Mouse (Mus musculus) left cerebral cortex, postnatal 36 days (tissue): ENCODE results near the gene Sec14l4. TPM values are rescaled to one million over a fixed set of nuclear protein-coding genes. Genes with fewer than 3 reads are reported as not detected.
"Not testable (repeated sequence)": the region's sequence is repeated elsewhere in the genome, so short reads cannot be mapped to it uniquely, and the experiment has no call there.

Experiments used
- DNase-seq, 2 experiments: peaks; one replicate each; pipeline ENCODE4 v3.0.0; 2021 to 2022; ENCODE audit warnings: low spot score in 2 of 2, mixed read lengths in 1 of 2
- intact Hi-C: fragments of 180-260 bp; cut with DNase I; formaldehyde crosslinking; loops from one replicate; pipeline ENCODE4 v1.15.1; 2025
- total RNA-seq, 2 experiments: library from RNA; stranded (reverse); gene quantifications; 2 replicates each; pipeline ENCODE4 v1.2.3; 2021

Sec14l4 gene
- total RNA-seq = not detected

DNA sequence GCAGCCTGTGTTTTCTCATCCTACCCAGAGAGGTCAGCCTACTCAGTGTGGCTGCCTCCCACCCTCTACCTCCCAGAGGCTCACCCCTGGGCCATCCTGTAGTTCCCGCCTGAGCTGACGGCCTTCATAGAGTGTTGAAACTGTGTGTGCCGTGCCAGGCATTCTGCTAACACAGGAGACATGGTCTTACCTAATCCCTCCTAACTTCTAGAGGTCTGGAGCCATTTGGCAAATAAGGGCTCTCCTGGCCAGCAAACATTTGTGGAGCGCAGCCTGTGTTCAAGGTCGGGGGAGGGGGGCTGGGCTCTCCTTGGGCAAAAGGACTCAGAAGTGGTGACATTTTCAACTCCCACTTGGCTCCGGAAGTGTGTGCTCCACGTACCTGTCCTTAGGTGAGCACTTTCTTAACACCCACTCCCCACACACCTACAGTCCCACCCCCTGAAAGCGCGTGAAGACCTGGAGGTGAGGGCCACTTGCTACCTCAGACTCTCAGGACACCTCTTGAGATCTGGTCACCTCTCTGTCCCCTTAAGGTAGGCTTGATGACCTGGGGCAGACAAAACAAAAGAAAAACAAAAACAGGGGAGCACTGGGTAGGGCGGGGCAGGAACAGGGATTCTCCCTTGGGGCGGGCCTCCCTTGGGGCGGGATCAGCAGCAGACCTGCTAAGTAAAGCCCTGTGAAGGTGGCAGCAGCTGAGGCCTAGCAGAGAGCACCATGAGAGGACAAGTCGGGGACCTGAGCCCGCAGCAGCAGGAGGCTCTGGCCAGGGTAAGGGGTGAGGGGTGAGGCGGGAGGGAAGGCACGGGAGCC lies at the start of gene Sec14l4:
Gene Sec14l4, plus strand, starts transcription at position 337 of the 816 bp plus-strand sequence.
- DNase-seq = no peak

DNA sequence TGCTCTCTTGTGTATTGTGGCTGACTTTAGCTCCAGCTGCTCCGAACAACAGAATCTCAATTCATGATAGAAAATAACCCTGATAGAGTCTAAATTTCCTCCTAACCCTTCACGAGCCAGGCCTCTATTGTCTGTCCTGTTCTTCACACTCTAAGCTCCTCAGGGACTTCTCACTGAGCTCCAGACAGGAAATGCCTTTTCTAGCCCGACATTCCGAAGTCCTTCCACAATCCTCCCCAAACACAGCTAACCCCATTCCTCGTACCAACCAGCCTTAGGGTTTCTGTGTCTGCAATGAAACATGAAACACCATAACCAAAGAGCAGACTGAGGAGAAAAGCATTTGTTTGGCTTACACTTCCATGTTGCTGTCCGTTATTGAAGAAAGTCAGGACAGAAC lies 49.7 kb upstream of the Sec14l4 start:
- DNase-seq = no peak
- intact Hi-C loops = no loop called here

More for the DNA sequence above, at the start of gene Sec14l4:
- intact Hi-C loops = loop anchor here (5.0 kb wide), 1 partner anchor 716 kb away; the partner anchor contains the start of gene Cabp7

DNA sequence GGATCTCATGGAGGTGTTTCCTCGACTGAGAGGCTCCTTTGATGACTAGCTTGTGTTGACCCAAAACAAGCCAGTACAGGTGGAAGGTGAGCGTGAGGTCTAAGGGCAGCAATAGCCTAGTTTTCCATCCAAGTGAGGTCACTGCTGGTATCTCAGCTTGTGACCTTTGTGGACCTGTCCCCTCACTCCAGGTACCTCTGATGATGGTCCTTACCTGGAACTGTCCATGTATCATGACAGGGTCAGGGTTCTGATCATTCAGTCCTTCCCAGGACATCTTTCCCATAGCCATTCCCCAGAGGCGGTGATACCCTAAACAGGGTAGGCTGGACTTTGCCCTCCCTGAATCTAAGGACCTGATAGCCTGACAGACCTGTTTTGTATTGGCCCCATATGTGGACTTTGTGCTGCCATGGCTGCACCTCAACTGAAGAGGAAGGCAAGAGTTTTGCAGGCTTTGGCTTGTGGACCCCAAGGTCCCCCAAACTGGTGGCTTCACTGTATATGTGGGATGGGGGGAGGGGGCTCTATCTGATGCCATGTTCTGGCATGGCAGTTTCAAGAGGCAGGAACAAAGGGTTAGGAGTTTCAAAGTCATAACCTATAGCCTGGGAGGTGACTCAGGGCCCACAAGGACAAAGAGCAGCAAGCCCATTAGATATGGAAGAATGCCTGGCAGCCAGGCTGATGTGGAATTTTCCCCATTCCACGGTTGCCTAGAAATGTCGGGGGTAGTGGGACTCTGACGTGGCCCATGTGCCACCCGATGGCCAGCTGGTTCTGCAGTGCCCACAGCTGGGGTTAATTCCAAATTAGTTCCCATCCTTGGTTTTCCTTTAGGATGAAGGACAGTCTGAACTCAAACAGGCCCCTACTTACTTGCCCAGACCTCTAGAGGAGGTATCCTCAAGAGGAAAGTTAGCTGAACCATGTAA lies 48.7 kb upstream of the Sec14l4 start:
- DNase-seq = no peak
- intact Hi-C loops = no loop called here

DNA sequence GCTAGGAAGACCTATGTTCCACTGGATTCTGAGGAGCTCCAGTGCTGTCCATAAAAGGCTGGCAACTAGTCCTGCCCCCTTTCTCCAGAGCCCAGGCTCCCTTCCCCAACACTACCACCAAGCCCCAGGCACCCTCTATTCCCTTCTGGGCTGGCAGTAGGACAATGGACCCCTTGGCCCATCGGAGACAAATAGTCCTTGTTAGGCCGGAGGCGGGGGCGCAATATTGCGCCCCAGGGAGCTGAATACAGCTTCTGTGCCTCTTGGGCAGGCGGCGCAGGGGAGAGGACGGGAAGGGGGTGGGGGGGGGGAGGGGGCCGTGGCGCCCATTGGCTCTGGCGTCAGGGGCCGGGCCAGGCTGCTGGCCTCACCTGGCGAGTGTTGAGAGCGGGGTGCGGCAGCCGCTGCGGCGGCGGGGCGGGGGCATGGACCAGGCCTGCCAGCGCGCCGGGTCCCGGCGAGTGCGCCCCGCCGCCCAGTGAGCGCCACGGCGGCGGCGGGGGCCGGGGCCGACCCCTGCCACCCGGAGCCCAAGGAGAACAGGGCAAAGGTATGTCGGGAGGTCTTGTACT lies 47.9 kb upstream of the Sec14l4 start, which contains the start of gene Gal3st1:
Gene Gal3st1, plus strand, starts transcription at position 346 of the 572 bp plus-strand sequence.
- DNase-seq = peak; percentile 27 to 44

DNA sequence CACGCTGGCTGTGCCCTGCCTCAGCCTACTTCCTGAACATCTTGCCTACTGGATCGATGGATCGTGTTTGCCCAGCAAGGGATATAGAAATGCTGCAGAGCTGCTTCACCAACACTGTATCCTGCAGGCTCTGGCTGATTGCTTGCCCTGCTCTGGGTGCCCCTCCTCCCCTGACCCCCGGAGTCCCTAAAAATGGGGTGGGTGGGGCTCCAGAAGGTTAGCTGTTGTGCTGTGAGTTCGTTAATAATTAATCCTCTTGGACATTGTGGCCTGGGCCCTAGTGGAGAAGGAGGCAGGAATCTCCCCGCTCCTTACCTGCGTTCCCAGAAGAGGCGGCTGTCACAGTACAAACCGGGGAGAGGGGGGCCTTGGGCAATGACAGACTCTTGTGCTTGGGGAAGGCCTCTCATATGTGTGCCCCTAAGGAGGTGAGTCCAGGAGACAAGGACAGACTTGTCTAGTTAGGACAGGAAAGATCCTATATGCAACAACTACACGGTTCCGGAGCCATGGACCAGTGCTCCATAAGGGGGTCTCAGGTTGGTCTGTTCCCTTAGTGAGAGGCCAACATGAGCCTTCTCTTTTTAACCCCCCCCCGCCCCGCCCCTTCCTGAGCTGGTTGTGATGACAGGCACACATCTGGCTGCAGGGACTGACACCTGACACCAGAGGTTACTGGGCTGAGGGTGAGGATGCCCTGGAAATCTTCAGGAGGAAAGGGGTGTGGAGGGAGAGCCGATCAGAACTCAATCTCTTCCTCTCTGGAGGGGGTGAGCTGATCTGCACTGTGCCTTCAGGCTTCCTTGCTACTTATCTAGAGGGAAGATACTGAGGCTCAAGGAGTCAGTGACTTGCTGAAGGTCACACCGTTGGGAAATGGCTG lies 47.2 kb upstream of the Sec14l4 start:
- DNase-seq = no peak
- intact Hi-C loops = no loop called here

More for the DNA sequence above, 47.9 kb upstream of the Sec14l4 start, which contains the start of gene Gal3st1:
- intact Hi-C loops = no loop called here

DNA sequence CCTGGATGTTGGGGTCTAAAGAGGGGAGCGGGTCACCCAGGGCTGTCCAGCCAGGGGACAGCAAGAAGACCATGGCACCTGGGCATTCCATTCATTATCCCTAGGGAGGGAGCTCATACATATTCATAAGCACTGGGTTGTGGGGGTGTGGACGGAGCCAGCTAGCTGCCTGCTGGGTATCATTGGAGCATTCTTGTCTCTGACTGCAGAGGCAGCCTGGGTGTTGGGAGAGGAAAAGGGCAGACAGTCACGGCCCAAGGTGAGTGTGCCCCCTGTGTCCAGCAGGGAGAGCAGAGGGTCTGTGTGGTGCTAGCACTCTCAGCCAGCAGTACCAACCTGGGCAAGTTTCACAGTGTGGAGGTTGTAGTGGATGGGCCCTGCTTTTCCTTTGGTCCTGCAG lies 41.5 kb upstream of the Sec14l4 start:
- intact Hi-C loops = no loop called here
- no peak for DNase-seq

DNA sequence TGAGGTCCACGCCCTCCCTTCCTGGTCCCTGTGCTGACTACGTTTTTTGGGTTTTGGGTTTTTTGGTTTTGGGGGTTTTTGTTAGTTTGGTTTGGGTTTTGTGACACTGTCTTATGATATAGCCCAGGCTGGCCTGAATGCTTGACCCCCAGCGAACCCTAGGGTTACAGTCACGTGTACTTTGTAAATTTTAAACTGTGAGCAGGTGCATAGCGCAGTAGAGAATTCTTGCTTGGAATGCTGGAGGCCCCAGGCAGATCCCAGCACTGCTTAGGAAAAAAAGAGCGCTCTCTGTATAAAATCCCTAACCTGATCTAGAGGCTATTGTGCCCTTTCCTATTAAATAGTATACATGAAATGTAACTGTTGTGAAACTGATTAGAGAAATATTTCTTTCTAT lies 38.1 kb upstream of the Sec14l4 start:
- DNase-seq = no peak
- intact Hi-C loops = no loop called here

DNA sequence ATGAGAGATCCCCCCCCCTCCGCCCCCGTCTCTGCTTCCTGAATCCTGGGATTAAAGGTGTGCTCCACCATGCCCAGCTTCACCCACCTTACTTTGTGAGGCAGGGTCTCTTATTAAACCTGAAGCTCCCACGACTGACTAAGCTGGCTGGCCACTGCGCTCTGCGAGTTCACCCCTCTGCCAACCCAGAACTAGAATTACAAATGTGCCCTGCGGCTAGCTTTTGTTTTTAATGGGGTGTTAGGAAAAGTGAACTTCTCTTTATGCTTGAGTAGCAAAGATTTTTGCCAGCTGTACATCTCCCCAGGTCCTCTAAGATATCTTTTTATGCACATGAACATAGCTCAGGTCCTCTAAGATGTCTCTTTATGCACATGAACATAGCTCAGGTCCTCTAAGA lies 37.3 kb upstream of the Sec14l4 start:
- intact Hi-C loops = no loop called here
- DNase-seq = no peak

DNA sequence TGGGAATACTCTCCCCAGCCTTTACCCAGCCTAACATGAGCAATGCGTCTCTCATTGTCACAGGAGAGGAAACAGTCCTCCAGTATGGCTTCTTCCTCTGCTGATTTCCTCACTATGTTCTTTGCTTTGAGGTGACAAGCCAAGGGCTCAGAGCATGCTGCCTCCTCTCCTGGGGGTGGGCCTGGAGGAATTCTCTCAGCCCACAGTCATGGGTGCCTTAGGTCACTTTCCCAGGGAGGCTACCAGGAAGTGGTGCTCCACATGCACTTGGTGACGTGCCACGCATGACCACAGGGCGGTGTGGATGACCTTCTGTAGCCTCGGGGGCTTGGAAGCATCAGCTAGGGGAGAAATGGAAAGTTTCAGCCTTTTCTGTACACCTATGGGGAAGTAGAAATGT lies 35.8 kb upstream of the Sec14l4 start:
- intact Hi-C loops = no loop called here
- DNase-seq = no peak

DNA sequence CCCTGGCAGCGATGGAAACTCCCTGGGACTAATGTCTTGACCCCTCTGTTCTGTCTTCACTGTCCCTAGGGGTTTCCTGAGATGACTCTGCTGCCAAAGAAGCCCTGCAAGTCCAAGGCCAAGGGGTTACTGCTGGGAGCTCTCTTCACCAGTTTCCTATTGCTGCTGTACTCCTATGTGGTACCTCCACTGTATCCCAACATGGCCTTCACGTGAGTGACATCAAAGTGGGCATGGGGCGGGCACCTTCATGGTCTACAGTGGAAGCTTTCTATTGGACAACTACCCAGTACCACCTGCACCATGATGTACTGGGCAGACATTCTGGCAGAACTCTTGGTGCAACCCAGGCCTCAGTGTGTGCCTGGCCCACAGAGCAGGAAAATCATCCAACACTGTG lies 34.4 kb upstream of the Sec14l4 start:
- intact Hi-C loops = no loop called here
- DNase-seq = no peak

DNA sequence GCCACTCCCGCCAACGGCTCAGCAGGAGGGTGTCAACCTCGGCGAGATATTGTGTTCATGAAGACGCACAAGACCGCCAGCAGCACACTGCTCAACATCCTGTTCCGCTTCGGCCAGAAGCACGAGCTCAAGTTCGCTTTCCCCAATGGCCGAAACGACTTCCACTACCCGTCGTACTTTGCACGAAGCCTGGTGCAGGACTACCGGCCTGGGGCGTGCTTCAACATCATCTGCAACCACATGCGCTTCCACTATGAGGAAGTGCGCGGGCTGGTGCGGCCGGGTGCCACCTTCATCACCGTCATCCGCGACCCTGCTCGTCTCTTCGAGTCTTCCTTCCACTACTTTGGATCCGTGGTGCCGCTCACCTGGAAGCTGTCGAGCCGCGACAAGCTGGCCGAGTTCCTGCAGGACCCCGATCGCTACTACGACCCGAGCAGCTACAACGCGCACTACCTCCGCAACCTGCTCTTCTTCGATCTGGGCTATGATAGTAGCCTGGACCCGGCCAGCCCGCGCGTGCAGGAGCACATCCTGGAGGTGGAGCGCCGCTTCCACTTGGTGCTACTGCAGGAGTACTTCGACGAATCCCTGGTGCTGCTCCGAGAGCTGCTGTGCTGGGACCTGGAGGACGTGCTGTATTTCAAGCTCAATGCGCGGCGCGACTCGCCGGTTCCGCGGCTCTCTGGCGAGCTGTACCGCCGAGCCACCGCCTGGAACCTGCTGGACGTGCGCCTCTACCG lies 33.1 kb upstream of the Sec14l4 start:
- intact Hi-C loops = no loop called here
- no peak for DNase-seq

DNA sequence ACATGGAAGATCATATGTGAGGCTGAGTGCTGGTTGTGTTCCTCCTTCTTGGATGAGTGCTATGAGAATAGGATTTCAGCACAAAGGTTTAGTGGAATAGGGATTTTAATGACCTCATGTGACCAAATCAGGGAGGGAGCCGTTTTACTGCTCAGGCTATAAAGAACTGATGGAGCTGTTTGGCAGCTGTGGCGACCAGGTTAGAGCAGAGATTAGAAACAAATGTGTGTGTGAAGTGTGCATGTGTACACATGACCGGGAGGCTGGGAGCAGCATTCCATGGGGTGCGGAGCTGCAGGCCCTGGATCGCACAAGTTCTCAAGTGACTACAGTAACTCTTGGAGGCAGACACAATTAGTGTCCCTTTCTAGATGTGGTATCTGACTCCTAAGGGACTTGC lies 31.7 kb upstream of the Sec14l4 start:
- DNase-seq = no peak
- intact Hi-C loops = no loop called here

DNA sequence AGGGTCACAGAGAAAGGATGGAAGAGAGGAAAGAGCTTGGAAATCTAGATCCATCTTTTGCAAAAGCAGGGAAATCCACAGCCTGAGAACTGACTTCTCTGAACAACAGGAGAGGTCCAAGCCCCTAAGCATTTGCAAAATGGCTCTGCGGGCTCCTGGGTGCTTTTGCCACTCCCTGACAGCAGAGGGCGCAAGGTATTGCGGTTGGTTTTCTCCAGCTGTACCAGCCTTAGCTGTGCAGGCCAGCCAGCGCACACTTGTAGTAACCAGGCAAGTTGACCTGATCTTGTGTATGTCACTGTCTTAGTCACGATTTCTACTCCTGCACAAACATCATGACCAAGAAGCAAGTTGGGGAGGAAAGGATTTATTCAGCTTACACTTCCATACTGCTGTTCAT lies 29.7 kb upstream of the Sec14l4 start:
- DNase-seq = peak; percentile 55 to 65
- intact Hi-C loops = loop anchor here (2.0 kb wide), 1 partner anchor 81 kb away; no protein-coding TSS in a partner anchor

DNA sequence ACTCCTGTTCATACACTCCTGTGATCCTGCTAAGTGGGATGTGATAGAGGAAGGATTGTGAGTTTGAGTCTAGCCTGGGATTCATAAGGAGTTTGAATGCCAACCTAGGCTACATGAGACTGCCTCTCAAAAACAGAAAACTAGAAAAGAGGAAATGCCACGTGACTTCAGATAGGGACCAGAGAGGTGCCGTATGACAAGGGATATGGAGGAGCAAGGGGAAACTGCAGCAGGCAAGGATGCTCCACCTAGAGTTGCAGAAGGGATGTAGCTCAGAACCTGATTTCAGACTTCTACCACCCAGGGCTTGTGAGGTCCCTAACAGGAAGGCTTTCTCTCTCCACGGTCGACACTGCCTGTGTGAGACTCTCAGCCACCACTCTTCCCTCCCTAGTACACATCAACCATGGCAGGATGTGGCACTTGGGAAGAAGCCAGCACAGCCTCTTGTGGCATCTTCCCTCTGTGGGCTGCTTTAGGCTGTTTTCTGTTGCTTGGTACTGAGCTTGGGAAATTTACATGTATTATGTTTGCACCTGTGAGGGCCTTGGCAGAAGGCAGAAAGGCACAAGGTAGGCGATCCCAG lies 25.9 kb upstream of the Sec14l4 start:
- intact Hi-C loops = no loop called here

DNA sequence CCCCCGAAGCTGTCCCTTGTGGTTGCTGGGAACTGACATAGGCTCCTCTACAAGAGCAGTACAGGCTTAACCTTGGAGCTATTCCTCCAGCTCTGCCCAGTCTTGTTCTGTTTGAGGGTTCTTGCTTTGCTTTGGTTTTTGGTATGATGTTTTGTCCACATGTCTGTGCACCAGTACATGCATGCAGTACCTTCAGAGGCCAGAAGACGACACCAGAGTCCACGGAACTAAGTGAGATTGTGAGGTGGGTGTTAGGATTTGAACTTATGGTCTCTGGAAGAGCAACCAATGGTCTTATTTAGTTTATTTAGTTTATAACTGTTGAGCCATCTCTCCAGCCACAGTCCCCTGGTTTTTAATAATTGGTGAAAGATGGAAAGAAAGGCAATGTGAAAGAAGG lies 24.8 kb upstream of the Sec14l4 start:
- no peak for DNase-seq
- intact Hi-C loops = no loop called here

More for the DNA sequence above, 25.9 kb upstream of the Sec14l4 start:
- DNase-seq = no peak

DNA sequence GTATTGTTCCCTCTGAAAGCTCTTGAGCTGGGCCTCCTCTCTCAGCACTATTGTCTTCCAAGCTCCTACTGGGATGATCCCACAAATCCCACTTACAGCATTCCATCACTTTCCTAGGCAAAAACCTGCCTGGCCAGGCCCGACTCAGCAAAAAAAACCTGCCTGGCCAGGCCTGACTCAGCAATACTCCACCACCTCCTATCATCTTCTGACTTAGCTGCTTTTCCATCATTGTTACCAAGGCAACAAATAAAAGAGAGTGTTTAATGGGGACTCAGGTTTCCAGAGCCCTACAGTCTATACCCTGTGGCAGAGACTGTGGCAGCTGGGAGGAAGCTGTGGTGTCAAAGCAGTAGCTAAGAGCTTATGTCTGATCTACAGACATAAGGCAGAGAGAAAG lies 18.6 kb upstream of the Sec14l4 start:
- DNase-seq = no peak
- intact Hi-C loops = no loop called here

DNA sequence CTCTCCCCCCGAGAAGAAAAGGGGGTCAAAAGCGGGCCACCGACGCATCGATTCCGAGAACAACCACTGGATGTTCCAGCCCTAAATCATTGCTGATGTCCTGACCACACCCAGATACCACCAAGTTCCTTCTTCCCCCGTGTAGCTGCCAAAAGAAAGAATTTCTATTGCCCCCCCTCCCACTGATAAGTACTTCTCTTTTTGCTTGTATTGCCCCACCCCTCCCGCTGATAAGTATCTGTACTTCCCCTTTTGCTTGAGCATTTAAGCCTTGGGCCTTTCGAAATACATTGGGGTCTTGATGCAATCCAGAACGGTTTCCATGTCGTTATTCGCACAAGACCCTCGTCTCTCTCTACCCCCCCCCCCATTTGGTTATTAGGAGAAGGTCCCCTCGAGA lies 15.5 kb upstream of the Sec14l4 start:
- DNase-seq, intact Hi-C loops: not testable (repeated sequence)

DNA sequence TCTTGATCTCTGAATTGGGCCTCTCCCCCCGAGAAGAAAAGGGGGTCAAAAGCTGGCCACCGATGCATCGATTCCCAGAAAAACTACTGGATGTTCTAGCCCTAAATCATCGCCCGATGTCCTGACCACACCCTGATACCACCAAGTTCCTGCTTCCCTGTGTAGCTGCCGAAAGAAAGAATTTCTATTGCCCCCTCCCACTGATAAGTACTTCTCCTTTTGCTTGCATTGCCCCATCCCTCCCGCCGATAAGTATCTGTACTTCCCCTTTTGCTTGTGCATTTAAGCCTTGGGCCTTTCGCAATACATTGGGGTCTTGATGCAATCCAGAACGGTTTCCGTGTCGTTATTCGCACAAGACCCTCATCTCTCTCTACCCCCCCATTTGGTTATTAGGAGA lies 9.2 kb upstream of the Sec14l4 start:
- intact Hi-C loops = not testable (repeated sequence)

More for the DNA sequence above, 9.2 kb upstream of the Sec14l4 start:
- not testable (repeated sequence) for DNase-seq
